Mouse (Mus musculus) brain, embryonic 14.5 days (tissue): ENCODE results near the gene Fgf8.

Experiments used
- CTCF ChIP-seq: fragments of 200-500 bp; IDR thresholded peaks from 2 replicates; pipeline ENCODE4 v1.5.1; 2012; ENCODE audit warnings: inconsistent platforms, mild to moderate bottlenecking, moderate library complexity, borderline replicate concordance; ENCODE audit not compliant: insufficient read depth, insufficient read length; ENCODE audit errors: extremely low read depth
- POLR2A ChIP-seq: fragments of 200-500 bp; IDR thresholded peaks from 2 replicates; pipeline ENCODE4 v1.6.1; 2012; ENCODE audit warnings: mild to moderate bottlenecking, inconsistent platforms, borderline replicate concordance; ENCODE audit not compliant: poor library complexity, insufficient read depth, insufficient read length, severe bottlenecking; ENCODE audit errors: extremely low read depth

- TF ChIP-seq POLR2A, result no peak
- TF ChIP-seq CTCF, result peak; percentile 86
Measured at GRCm38 (mm10) chr19:45746153-45747020, 3.7 kb upstream of the Fgf8 start.
